Mouse (Mus musculus) CD4-positive naive resting alpha-beta T cell, adult 57 days (primary cell): Measurements from ENCODE around the gene Gchfr. TPM values are rescaled to one million over a fixed set of nuclear protein-coding genes. Genes with fewer than 3 reads are reported as not detected.

Experiments used
- total RNA-seq: library from RNA; stranded (reverse); gene quantifications from one replicate; pipeline ENCODE4 v1.2.4, GENCODE M21; 2023

Gchfr gene
- total RNA-seq: not detected

GRCm38 (mm10) chr2:119166901-119167865, at the start of gene Gchfr:
TSS of gene Gchfr (plus strand) at chr2:119167773.

DNA sequence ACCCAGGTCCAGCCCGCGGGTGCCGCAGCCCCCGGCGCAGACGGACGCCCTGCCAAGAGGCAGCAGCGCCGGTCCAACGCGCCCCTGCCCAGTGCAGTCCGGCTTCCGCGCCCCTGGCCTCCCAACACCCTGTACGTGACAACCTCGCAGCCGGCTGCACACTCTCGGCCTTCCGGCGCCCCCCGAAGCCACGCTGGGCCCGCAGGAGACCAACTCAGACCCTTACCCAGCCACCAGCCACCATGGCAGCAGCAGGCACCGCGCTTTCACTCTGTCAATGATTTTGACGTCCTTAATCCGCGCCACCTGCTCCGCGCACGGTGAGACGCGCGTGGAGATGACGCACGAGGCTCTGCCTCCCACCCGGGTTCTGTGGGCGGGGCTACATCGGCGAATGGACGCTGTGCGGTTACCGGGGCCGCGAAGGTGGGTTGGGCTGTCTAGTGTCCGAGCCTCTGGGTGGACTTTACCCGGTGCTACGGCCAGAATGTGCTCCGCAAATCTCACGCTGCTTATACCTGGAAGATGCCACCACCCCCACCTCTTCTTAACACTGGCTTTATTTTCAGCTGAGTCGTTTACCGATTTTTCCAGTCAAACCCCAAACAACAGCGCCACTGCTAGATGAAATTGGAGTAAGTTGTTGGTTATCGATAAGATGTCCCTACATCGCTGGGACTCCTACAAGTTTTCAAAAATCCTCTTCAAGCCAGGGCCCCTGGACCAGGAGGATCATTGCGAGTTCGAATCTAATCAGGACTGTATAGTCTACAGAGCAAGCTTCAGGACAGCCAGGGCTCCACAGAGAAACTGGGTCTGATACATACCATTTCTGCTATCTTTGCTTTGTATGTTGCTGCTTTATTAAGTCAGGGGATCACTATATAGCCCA, 10.6 kb upstream of the Gchfr start, which contains the start of gene Rmdn3:
Gene Rmdn3, minus strand, starts transcription at position 354 of the 892 bp plus-strand sequence.

GRCm38 (mm10) chr2:119173991-119174651, 6.5 kb downstream of the Gchfr start, which contains the start of gene Gm14137:
TSS of gene Gm14137 (plus strand) at chr2:119174509.

GRCm38 (mm10) chr2:119208344-119209175, 41.0 kb downstream of the Gchfr start, which contains the start of the genes Zfyve19 and Dnajc17:
TSS of gene Zfyve19 (plus strand) at chr2:119208617.
TSS of gene Dnajc17 (minus strand) at chr2:119208795.

Other genes with a start within 250 kb of the Gchfr start
- 3.8 TPM for gene Chst14, start 241.3 kb upstream of the Gchfr start, total RNA-seq
- gene Ccdc32, start 138.4 kb upstream of the Gchfr start, total RNA-seq: 12.6 TPM
- 12.7 TPM for gene Rpusd2, start 133.0 kb upstream of the Gchfr start, total RNA-seq
- 1.2 TPM for gene Knl1, start 120.7 kb upstream of the Gchfr start, total RNA-seq
- gene Rad51, start 55.0 kb upstream of the Gchfr start, total RNA-seq: 1.1 TPM
- gene Rmdn3, start 10.7 kb upstream of the Gchfr start, total RNA-seq: 23.4 TPM
- 0.30 TPM for gene Gm14137, start 6.7 kb downstream of the Gchfr start, total RNA-seq
- 32.5 TPM for gene Zfyve19, start 40.8 kb downstream of the Gchfr start, total RNA-seq
- 22.2 TPM for gene Dnajc17, start 41.0 kb downstream of the Gchfr start, total RNA-seq
- not detected for gene Ppp1r14d, start 62.1 kb downstream of the Gchfr start, total RNA-seq
- 0.53 TPM for gene Spint1, start 69.6 kb downstream of the Gchfr start, total RNA-seq
- gene Rhov, start 103.5 kb downstream of the Gchfr start, total RNA-seq: not detected
- 23.3 TPM for gene Vps18, start 121.0 kb downstream of the Gchfr start, total RNA-seq
- gene Dll4, start 158.0 kb downstream of the Gchfr start, total RNA-seq: not detected
- gene Chac1, start 183.5 kb downstream of the Gchfr start, total RNA-seq: 0.59 TPM